19 mouse cellular contexts compared by ENCODE assay signal in the genomic region with DNA sequence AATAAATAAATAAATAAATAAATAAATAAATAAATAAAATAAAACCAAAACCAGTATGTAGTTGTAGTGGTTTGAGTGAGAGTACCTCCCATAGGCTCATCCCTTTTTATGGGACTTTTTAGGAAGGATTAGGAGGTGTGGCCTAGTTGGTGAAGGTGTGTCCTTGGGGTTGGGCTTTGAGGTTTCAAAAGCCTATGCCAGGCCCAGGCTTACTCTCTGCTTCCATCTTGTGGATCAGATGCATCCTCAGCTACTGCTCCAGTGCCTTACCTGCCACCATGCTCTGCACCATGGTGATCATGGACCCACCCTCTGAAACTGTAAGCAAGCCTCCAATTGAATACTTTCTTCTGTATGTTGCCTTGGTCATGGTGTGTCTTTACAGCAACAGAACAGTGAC. TPM values are rescaled to one million over a fixed set of nuclear protein-coding genes. Genes with fewer than 3 reads are reported as not detected.
"Had no signal": no experiment of that assay in that cellular context is flagged by ENCODE, and none has a peak within 500 bp of the region (broad histone marks: within the 10 kb centered on the region; RNA-seq: fewer than 3 reads in every experiment).

No protein-coding gene starts in this region.

- H3K4me1 ChIP-seq: midbrain, embryonic 12.5 days; neural tube, embryonic 13.5 days; neural tube, embryonic 15.5 days had no signal

- H3K36me3 ChIP-seq: lung, embryonic 15.5 days; midbrain, embryonic 12.5 days; neural tube, embryonic 13.5 days; neural tube, embryonic 15.5 days had no signal

- H3K4me3 ChIP-seq: lung, embryonic 15.5 days; megakaryocyte, embryonic 14.5 days; midbrain, embryonic 12.5 days; neural tube, embryonic 13.5 days; neural tube, embryonic 15.5 days had no signal

- H3K27ac ChIP-seq: liver, embryonic 14.5 days; lung, embryonic 15.5 days; macrophage; midbrain, embryonic 12.5 days; neural tube, embryonic 13.5 days; neural tube, embryonic 15.5 days had no signal

- H3K9me3 ChIP-seq: lung, embryonic 15.5 days; midbrain, embryonic 12.5 days; neural tube, embryonic 13.5 days; neural tube, embryonic 15.5 days had no signal

- ATAC-seq: lung, postnatal 0 days had no signal

- DNase-seq: lung, adult 18-20 months; lung, postnatal 14 days; lung, postnatal 36 days; midbrain, embryonic 14.5 days; retina, postnatal 1 day; right cerebral cortex, adult 18-20 months; right cerebral cortex, postnatal 25 days; thymus, adult 18-20 months; thymus, postnatal 14 days; thymus, postnatal 36 days had no signal

- H3K27me3 ChIP-seq: lung, embryonic 15.5 days; midbrain, embryonic 12.5 days; neural tube, embryonic 13.5 days; neural tube, embryonic 15.5 days had no signal

- H3K4me2 ChIP-seq: lung, embryonic 15.5 days; midbrain, embryonic 12.5 days; neural tube, embryonic 13.5 days; neural tube, embryonic 15.5 days had no signal

- H3K9ac ChIP-seq: liver, embryonic 14.5 days; lung, embryonic 15.5 days; midbrain, embryonic 12.5 days; neural tube, embryonic 13.5 days; neural tube, embryonic 15.5 days had no signal

RNA-seq across cellular contexts. Expression of a gene that starts 52.3 kb away (rescaled TPM):
- total RNA-seq: monocyte, adult 5-6 weeks had no signal
